Mouse (Mus musculus) heart, adult 9 months (tissue): ENCODE measurements around the gene Tma16.

Experiments used
- DNase-seq, 2 experiments: peaks; one replicate each; pipeline ENCODE4 v3.0.0; 2022; ENCODE audit warnings: low spot score in 2 of 2

The Tma16 gene

GRCm38 (mm10) chr8:66486084-66486763, at the start of gene Tma16:
Gene Tma16 (minus strand): TSS chr8:66486530.
- peak; percentile 50 to 78 for DNase-seq

- no peak for DNase-seq
Measured at GRCm38 (mm10) chr8:66520576-66520975, 34.2 kb upstream of the Tma16 start.

- no peak for DNase-seq
Measured at GRCm38 (mm10) chr8:66519149-66519548, 32.8 kb upstream of the Tma16 start.

- DNase-seq: no peak
Measured at GRCm38 (mm10) chr8:66511537-66511936, 25.2 kb upstream of the Tma16 start, which contains the start of gene Tktl2. Gene Tktl2 (plus strand): TSS chr8:66511756.

GRCm38 (mm10) chr8:66503381-66503780, 17.1 kb upstream of the Tma16 start:
- no peak for DNase-seq

- DNase-seq: peak; percentile 2 to 12
Measured at GRCm38 (mm10) chr8:66496998-66497577, 10.8 kb upstream of the Tma16 start.

GRCm38 (mm10) chr8:66495726-66496125, 9.4 kb upstream of the Tma16 start:
- peak; percentile 10 to 61 for DNase-seq

- peak; percentile 56 to 58 for DNase-seq
Measured at GRCm38 (mm10) chr8:66494496-66494895, 8.2 kb upstream of the Tma16 start.

GRCm38 (mm10) chr8:66490624-66491023, 4.3 kb upstream of the Tma16 start:
- no peak for DNase-seq

GRCm38 (mm10) chr8:66488556-66488955, 2.2 kb upstream of the Tma16 start:
- DNase-seq: no peak

- no peak for DNase-seq
Measured at GRCm38 (mm10) chr8:66476880-66477279, 9.4 kb downstream of the Tma16 start.

GRCm38 (mm10) chr8:66469821-66470220, 16.5 kb downstream of the Tma16 start:
- DNase-seq: no peak

- no peak for DNase-seq
Measured at GRCm38 (mm10) chr8:66457057-66457456, 29.3 kb downstream of the Tma16 start.

- DNase-seq: no peak
Measured at GRCm38 (mm10) chr8:66450691-66451090, 35.6 kb downstream of the Tma16 start.

- DNase-seq: no peak
Measured at GRCm38 (mm10) chr8:66445351-66445750, 41.0 kb downstream of the Tma16 start.

- DNase-seq: peak in 1 of 2 experiments; percentile 2
Measured at GRCm38 (mm10) chr8:66444141-66444540, 42.2 kb downstream of the Tma16 start.

GRCm38 (mm10) chr8:66442778-66443177, 43.6 kb downstream of the Tma16 start:
- DNase-seq: no peak

GRCm38 (mm10) chr8:66441123-66441522, 45.2 kb downstream of the Tma16 start:
- no peak for DNase-seq

- DNase-seq: peak; percentile 41 to 56
Measured at GRCm38 (mm10) chr8:66438468-66438867, 47.9 kb downstream of the Tma16 start.

- DNase-seq: peak; percentile 8 to 34
Measured at GRCm38 (mm10) chr8:66437929-66438328, 48.4 kb downstream of the Tma16 start.

- DNase-seq: peak in 1 of 2 experiments; percentile 2
Measured at GRCm38 (mm10) chr8:66436804-66437203, 49.5 kb downstream of the Tma16 start.

- DNase-seq: no peak
Measured at GRCm38 (mm10) chr8:66433577-66433976, 52.8 kb downstream of the Tma16 start.

GRCm38 (mm10) chr8:66430639-66431038, 55.7 kb downstream of the Tma16 start:
- DNase-seq: no peak
